Mouse (Mus musculus) spleen, postnatal 14 days (tissue): ENCODE data around the gene Cdc42.

ENCODE experiments used
- DNase-seq, 2 experiments: peaks; one replicate each; pipeline ENCODE4 v3.0.0; 2021 to 2022; ENCODE audit warnings: low spot score in 2 of 2

The Cdc42 gene

DNA sequence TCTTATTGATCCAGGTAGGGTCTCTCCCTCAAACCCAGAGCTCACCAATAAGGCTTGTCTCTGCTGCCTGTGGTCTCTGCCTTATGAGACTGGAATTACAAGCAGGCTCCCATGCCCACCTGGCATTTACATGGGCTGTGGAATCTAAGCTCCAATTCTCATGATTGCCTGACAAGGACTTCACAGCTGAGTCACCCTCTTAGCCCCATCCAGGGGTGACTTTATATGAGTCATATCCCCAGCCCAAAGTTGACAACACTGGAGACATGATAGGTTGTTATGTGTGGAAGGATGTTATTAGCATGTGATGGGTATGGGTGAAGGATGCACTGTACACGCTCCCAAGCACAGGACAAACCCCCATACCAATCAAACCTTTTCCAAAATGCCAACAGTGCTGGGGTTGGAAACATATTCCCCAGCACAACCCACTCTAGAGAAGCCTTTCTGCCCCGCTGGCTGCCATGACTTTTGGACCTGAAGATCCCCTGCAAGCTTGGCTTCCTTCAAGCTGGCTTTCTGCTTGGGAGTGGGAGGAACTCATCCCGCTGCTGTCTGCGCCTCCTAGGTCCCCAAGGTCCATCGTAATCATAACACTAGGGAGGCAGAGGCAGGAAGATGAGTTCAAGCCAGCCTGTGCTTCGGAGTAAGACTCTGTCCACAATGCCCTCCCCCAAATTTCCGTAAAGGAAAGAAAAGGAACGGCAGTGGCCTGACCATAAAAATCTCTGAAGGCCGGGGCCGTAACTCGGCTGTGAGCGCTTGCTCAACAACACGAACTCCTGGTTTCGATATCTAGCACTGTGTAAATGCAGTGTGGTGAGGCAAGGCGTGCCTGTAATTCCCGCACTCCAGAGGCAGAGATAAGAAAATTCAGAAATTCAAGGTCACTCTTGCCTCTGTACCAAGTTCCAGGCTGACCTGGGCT is 14.3 kb upstream of the Cdc42 start:
- no peak for DNase-seq

DNA sequence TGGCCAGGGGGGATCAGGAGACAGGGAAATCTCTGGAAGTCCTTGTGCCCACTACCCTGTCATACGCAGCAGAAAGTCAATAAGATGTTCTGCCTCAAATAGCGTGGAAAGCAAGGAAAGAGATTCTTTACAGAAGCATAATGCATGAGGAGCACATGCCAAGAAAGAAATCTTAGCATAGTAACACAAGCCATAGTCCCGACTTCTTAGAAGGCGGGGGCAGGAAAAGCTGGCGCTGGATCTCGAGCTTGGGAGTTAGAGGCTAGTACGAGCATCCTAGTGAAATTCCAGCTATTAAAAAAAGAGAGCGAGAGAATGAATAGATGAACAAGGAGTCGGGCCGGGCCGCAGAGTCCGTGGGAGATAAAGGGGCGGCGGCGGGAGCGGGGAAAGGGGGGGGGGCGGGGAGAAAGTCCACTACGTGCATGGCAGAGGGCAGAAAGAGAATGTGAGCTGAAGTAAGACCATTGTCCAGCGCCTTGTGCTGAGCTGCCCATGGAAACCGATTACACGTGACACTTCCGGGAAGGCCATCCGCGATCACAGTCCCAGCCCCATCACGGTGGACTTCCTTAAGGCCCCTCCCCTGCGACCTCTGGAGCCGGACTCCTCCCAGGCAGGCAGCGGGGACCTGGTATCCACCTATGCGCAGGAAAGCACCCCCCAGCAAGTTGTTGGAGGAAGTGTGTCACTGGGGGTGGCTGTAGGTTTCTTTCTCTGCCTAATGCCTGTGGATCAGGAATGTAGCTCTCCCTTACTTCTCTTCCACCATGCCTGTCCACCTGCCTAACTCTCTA is 12.6 kb upstream of the Cdc42 start:
- DNase-seq, result no peak

DNA sequence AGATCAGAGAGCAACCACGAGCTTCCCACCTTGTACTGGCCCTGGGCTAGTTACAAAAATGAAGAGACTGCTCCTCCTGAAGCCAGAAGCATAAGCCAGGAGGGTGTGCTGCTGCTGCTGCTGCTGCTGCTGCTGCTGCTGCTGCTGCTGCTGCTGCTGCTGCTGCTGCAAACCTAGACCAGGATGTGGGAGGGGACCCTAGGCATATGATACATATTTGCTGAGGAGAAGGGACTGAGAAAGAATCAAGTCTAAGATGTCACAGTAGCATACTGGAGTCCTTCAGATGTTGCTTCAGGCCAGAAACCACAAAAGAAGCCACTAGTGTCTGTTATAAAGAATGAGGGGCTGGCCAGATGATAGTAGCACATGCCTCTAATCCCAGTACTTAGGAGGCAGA is 10.7 kb upstream of the Cdc42 start:
- DNase-seq, result no peak

DNA sequence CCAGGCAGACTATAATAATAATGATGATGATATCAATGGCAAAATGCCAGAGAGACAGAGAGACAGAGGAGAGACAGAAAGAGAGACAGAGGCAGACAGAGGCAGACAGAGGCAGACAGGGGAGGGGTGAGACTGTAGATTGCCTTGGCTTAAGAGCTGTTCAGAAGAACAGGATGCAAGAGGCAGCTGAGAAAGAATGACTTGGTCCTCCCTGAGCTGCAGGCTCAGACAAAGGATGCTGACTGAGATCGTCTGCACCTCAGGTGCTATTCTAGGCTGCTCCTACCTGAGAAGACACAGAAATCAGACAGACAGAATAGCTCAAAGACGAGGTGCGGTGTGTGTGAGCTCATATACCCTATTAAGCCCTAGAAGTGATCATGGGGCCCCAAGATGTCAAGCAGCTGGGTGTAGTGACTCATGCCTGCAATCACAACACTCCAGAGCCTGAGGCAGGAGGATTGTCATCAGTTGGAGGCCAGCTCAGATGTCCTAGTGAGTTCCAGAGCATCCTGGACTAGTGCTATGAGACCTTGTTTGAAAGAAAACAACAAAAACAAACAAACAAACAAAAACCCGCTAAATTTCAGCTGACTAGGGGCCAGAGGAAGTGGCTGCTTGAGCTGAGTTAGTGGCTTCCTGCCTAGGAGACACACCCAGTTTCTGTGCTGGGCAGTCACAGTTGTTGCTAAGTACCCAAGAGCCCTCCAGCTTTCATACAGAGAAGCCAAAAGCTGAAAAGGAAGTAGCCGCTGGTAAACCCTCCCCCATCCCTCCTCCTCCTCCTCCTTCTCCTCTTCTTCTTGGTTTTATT is 10.0 kb upstream of the Cdc42 start:
- DNase-seq, result peak in 1 of 2 experiments; percentile 36

- DNase-seq, result no peak
Measured at GRCm38 (mm10) chr4:137366097-137366496, 8.6 kb upstream of the Cdc42 start.

GRCm38 (mm10) chr4:137365356-137366062 is 8.0 kb upstream of the Cdc42 start:
- DNase-seq, result peak in 1 of 2 experiments; percentile 37

GRCm38 (mm10) chr4:137364826-137365225 is 7.3 kb upstream of the Cdc42 start:
- DNase-seq, result no peak

DNA sequence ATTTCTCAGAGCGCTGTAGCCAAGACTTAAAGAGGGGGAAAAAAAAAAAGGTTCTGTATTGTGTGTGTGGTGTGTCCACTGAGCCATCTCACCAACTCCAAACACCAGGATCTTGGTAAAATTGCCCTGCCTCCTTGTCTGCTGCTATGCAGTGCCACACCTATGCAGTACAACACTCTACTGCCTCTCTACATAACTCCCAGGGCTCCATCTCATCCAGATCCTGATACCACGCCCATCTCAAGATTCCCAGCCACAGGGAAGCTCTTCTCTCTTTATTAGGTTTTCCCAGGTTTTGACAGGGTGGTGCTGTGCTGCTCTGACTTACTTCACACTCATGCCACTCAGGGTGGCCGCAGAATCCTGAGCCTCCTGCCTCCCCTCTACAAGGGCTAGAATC is 3.5 kb upstream of the Cdc42 start:
- no peak for DNase-seq

DNA sequence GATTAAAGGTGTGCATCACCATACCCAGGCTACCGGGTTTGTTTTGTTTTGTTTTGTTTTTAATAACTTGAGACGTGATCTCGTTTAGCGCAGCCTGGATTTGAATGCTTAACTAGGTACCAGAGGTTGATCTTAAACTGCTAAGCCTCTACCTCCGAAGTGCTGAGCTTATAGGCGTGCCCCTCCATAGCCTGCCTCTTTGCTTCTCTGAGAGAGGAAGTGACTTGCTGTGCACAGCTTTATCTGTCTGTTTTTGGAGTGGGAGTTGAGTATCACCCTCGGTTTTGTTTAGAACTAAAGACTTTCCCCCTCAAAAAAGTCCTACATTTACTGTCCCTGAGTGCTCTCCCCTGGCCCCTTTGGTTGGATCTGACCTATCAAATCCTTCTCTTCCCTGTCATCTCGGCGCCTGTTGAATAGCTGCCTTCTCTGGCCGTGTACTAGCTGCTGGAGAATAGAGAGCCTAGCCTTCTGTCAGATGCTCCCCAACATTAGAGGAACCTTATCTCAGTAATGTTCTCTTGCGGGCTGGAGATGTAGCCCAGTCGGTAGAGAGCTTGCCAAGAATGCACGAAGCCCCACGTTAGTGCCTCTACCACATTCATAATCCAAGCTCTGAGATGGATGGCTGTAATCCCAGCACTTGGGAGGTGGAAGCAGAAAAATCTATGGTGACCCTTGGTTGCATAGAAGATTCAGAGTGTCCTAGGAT is 927 bp upstream of the Cdc42 start:
- no peak for DNase-seq

DNA sequence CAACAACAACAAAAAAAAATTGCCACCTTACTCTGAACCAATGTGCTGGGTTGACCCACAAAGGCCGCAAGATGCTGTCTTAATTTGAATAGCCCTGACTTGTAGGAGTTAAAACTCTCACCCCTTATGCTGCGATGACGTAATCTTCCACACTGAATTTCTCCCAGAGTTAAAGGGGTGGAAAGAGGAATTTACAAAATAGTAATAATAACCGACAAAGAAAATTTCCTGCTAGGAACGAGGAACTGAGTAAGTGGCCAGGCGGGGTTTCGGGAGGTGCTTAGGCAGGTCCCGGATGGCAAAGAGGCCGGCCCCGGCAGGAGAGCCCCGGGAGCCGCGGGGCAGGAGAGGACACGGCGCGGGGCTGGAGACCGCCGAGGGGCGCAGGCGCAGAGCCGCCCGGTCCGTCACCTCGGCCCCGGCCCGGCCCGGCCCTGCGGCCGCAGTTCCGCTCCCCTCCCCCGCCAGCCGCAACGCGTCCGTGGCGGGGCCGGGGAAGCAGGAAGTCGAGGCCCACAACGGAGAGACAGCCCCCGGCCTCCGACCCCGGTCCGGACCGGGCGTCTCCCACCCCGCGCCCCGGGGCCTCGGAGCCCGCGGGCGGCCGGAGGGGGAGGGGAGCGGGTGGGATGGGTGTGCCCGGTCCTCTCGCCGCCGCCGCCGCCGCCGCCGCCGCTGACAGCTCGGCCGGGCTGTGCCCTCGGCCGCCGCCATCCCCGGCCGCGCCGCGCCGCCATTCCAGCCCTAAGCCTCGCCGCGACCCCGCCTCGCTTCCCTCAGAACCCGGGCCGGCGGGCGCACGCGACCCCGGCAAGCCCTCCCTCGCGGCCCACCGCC is 628 bp downstream of the Cdc42 start:
- peak; percentile 46 to 50 for DNase-seq

DNA sequence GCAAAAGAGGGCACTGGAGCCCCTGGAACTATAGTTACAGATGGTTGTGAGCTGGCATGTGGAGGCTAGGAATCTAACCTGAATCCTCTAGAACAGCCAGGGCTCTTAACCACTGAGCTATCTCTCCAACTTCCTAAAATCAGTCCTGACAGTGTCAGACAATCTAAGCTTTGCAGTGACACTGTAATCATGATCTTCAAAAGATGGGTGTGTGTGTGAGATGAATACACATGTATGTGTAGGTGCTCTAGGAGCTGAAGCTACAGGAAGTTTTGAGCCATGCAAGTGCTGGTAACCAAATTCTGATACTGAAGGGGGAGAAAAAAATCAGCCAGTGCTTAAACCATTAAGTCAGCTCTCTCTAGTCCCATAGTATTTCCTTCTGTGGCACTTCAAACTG is 6.9 kb downstream of the Cdc42 start:
- no peak for DNase-seq

DNA sequence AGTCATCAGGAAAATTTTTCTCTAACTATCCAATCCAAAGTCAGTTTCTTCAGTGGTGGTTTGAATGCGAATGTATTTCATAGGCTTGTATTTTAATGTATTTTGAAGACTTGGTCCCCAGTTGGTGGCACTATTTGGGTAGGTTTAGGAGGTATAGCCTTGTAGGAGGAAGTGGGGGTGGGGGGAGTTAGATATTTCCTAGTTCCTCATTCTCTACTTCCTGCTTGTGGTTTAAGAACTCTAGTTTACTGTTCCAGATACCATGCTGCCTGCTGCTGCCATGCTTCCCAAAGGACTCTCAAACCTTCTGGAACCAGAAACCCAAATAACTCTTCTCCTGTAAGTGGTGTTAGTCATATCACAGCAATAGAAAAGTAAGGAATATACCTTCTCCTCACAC is 11.7 kb downstream of the Cdc42 start:
- no peak for DNase-seq

- no peak for DNase-seq
Measured at GRCm38 (mm10) chr4:137345112-137345511, 12.4 kb downstream of the Cdc42 start.

DNA sequence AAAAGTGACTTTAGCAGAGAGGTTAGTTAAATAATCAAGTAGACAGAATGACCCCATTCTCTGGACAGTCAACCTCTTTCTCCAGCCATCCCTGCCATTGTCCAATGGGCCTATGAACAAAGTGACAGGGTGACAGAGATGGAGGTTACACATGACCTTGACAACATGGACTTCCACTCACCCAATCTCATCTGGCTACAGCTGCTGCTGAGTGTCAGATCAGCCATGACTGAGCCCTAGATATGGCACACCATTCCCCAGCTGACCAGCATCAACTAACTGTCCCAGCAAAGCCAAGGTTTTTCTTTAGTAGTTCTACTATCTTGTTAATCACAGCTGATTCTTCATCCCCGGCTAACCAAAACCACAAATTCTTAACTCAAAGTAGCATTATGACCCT is 14.7 kb downstream of the Cdc42 start:
- DNase-seq, result no peak

DNA sequence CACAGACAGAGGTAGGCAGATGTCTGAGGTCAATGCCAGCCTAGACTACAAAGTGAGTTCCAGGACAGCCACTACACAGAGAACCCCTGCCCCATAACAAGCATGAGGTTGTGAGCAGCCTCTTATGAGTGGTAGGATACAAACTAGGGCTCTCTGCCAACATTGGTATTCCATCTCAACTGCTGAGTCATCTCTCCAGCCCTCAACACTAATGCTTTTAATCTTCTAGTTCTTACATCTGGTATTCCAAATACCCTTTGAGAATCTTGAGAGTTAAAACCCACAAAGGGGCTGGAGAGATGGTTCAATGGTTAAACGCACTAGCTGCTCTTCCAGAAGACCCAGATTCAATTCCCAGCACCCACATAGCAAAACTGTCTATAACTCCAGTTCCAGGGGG is 18.1 kb downstream of the Cdc42 start:
- no peak for DNase-seq

GRCm38 (mm10) chr4:137336468-137336867 is 21.1 kb downstream of the Cdc42 start:
- DNase-seq, result no peak

- no peak for DNase-seq
Measured at GRCm38 (mm10) chr4:137332051-137332450, 25.5 kb downstream of the Cdc42 start.

GRCm38 (mm10) chr4:137326494-137326893 is 31.0 kb downstream of the Cdc42 start:
- DNase-seq, result no peak

DNA sequence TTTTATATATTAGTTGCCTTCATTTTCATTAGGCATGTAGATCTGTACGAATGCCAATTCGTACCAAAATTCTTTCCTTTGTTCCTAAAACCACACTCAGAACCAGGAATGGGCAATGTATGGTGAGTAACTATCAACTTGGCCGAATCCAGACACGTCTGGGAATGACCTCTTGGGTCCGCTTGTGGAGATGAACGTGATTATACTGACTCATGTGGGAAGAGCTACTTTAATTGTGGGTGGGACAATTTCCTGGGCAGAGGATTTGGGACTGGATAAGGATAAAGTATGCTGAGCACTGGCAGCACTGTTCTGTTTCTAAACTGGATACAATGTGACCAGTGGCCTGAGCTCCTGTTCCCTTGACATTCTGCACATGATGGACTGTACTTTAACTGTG is 32.6 kb downstream of the Cdc42 start:
- no peak for DNase-seq
